Mouse (Mus musculus): Measurements from ENCODE around the gene Gfod1.

Gfod1 gene

GRCm38 (mm10) chr13:43152005-43152520 lies 151.9 kb downstream of the Gfod1 start:
- DNase-seq (ENCODE audit: low spot score), result no peak

DNA sequence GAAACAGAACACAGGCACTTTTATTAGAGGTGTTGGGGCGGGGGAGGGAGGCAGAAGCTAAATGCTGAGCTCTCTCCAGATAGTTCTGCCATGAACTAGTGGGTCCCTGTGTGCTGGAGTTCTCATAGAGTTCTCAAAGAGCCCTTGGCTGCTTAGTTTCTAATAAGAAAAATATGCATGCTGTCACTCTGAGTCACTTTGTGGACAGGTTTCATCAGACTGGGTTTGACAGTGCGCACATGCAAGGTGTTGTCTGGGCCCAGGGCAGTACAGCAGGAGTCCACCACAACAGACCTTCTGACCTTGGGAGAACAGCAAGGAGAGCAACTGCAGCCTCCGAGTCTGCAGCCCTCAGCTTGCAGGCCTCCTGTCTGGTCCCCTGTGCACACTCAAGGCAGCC lies 154.3 kb downstream of the Gfod1 start:
- no peak for DNase-seq (ENCODE audit: low spot score)

GRCm38 (mm10) chr13:43148692-43149091 lies 155.3 kb downstream of the Gfod1 start:
- no peak for DNase-seq (ENCODE audit: low spot score)

GRCm38 (mm10) chr13:43146515-43147258 lies 157.3 kb downstream of the Gfod1 start:
- no peak for DNase-seq (ENCODE audit: low spot score)

Data from ovary, postnatal 10 days (tissue).